Mouse (Mus musculus) forebrain, embryonic 13.5 days (tissue): Measurements from ENCODE around the gene Cfap74. TPM values are rescaled to one million over a fixed set of nuclear protein-coding genes. Genes with fewer than 3 reads are reported as not detected.

ENCODE experiments used
- ATAC-seq: fragments of 200-750 bp; cut with Nextera tagmentation; 2 replicates; pipeline ENCODE4 v1.8.0; 2017
- H3K27ac ChIP-seq: fragments of 300-500 bp; sonication (generic); 2 replicates; pipeline ENCODE4 v1.5.1; 2015; ENCODE audit warnings: inconsistent platforms, mild to moderate bottlenecking, moderate library complexity
- H3K27me3 ChIP-seq: fragments of 300-500 bp; sonication (generic); 2 replicates; pipeline ENCODE4 v1.6.1; 2015; ENCODE audit warnings: mild to moderate bottlenecking, inconsistent platforms
- H3K36me3 ChIP-seq: fragments of 300-500 bp; sonication (generic); 2 replicates; pipeline ENCODE4 v1.6.1; 2015; ENCODE audit warnings: mild to moderate bottlenecking, inconsistent platforms; ENCODE audit not compliant: poor library complexity, severe bottlenecking
- H3K4me1 ChIP-seq: fragments of 300-500 bp; sonication (generic); 2 replicates; pipeline ENCODE4 v1.6.1; 2015; ENCODE audit warnings: inconsistent platforms
- H3K4me2 ChIP-seq: fragments of 300-500 bp; sonication (generic); 2 replicates; pipeline ENCODE4 v1.6.1; 2015; ENCODE audit warnings: inconsistent platforms, mild to moderate bottlenecking, moderate library complexity
- H3K4me3 ChIP-seq: fragments of 300-500 bp; sonication (generic); 2 replicates; pipeline ENCODE4 v1.5.1; 2015; ENCODE audit warnings: mild to moderate bottlenecking, inconsistent platforms
- H3K9ac ChIP-seq: fragments of 300-500 bp; sonication (generic); 2 replicates; pipeline ENCODE4 v1.6.1; 2015; ENCODE audit warnings: mild to moderate bottlenecking, inconsistent platforms
- H3K9me3 ChIP-seq: fragments of 300-500 bp; sonication (generic); replicated peaks from 2 replicates; pipeline ENCODE4 v1.6.1; 2016; ENCODE audit warnings: inconsistent platforms
- WGBS: fragments of 180-500 bp; shearing (Covaris S2); methylation state at CpG from one replicate; pipeline ENCODE4 v1.1.7; 2015; 5-methylcytosine and 5-hydroxymethylcytosine counted together
- polyA plus RNA-seq: library from polyadenylated mRNA; unstranded; fragments of >200 nt; fragmentation: Nextera tagmentation; extraction: Ambion mirVana; gene quantifications from 2 replicates; pipeline ENCODE4 v1.2.1, GENCODE M21; 2015

The Cfap74 gene
- polyA plus RNA-seq, 1 experiment from 2014 or later = 4.3 TPM

- H3K9ac ChIP-seq = peak within 1 kb of the TSS; percentile 100
- under 1% methylated on average over 26 of the region's 60 CpGs for WGBS
- ATAC-seq = peak; percentile 85
Measured at GRCm38 (mm10) chr4:155490990-155491504, 82.1 kb downstream of the Cfap74 start, which contains the start of gene Gnb1. Gnb1 (plus strand) TSS chr4:155491361.

GRCm38 (mm10) chr4:155491529-155492130 is 82.6 kb downstream of the Cfap74 start:
- H3K9me3 ChIP-seq = no peaks in the 10 kb centered on the region
- H3K4me3 ChIP-seq = peak overlapping the region; percentile 100
- under 1% methylated on average over 39 of the region's 54 CpGs for WGBS
- H3K27me3 ChIP-seq = no peaks in the 10 kb centered on the region
- H3K4me2 ChIP-seq = peak overlapping the region; percentile 79
- ATAC-seq = peak; percentile 75
- no peaks in the 10 kb centered on the region for H3K36me3 ChIP-seq
- peaks cover 51% of the 10 kb centered on the region for H3K4me1 ChIP-seq
- peak overlapping the region; percentile 100 for H3K9ac ChIP-seq
- peak overlapping the region; percentile 94 for H3K27ac ChIP-seq

More at GRCm38 (mm10) chr4:155490990-155491504, 82.1 kb downstream of the Cfap74 start, which contains the start of gene Gnb1:
- peaks cover 51% of the 10 kb centered on the region for H3K4me1 ChIP-seq
- peak within 1 kb of the TSS; percentile 100 for H3K4me3 ChIP-seq
- peak within 1 kb of the TSS; percentile 79 for H3K4me2 ChIP-seq
- no peaks in the 10 kb centered on the region for H3K9me3 ChIP-seq
- H3K27me3 ChIP-seq = no peaks in the 10 kb centered on the region
- no peaks in the 10 kb centered on the region for H3K36me3 ChIP-seq
- H3K27ac ChIP-seq = peak within 1 kb of the TSS; percentile 94

- Histone ChIP-seq H3K4me2 (peak overlapping the region; percentile 79), H3K4me3 (peak overlapping the region; percentile 100), H3K27me3 (no peaks in the 10 kb centered on the region), H3K27ac (peak overlapping the region; percentile 94), H3K4me1 (peaks cover 51% of the 10 kb centered on the region), H3K9me3 (no peaks in the 10 kb centered on the region), H3K36me3 (no peaks in the 10 kb centered on the region), H3K9ac (peak overlapping the region; percentile 100)
- under 1% methylated on average over 51 of the region's 51 CpGs for WGBS
- peak; percentile 21; the same call in 1 of the 2 replicates for ATAC-seq
Measured at GRCm38 (mm10) chr4:155492131-155492633, 83.2 kb downstream of the Cfap74 start.

GRCm38 (mm10) chr4:155494891-155495290 is 85.9 kb downstream of the Cfap74 start:
- WGBS = 75% methylated on average over 4 of the region's 4 CpGs

GRCm38 (mm10) chr4:155497963-155498362 is 89.0 kb downstream of the Cfap74 start:
- no peak overlapping the region for H3K9ac ChIP-seq
- H3K4me3 ChIP-seq = no peak overlapping the region
- no peak overlapping the region for H3K4me2 ChIP-seq
- peaks cover 34% of the 10 kb centered on the region for H3K4me1 ChIP-seq
- no peak overlapping the region for H3K27ac ChIP-seq
- H3K27me3 ChIP-seq = no peaks in the 10 kb centered on the region
- 84% methylated on average over 3 of the region's 3 CpGs for WGBS
- H3K9me3 ChIP-seq = no peaks in the 10 kb centered on the region
- no peak for ATAC-seq
- no peaks in the 10 kb centered on the region for H3K36me3 ChIP-seq

More at GRCm38 (mm10) chr4:155494891-155495290, 85.9 kb downstream of the Cfap74 start:
- Histone ChIP-seq H3K36me3 (no peaks in the 10 kb centered on the region), H3K9me3 (no peaks in the 10 kb centered on the region), H3K9ac (0 out of 2 replicates have a peak overlapping the region, but pooled peaks have one; percentile 16), H3K4me2 (peak overlapping the region; percentile 79), H3K27me3 (no peaks in the 10 kb centered on the region), H3K27ac (no peak overlapping the region), H3K4me3 (no peak overlapping the region), H3K4me1 (peaks cover 45% of the 10 kb centered on the region)
- no peak for ATAC-seq

- H3K27me3 ChIP-seq = no peaks in the 10 kb centered on the region
- H3K9me3 ChIP-seq = no peaks in the 10 kb centered on the region
- H3K4me2 ChIP-seq = no peak overlapping the region
- no peak overlapping the region for H3K4me3 ChIP-seq
- H3K9ac ChIP-seq = no peak overlapping the region
- H3K4me1 ChIP-seq = peaks cover 20% of the 10 kb centered on the region
- WGBS = 79% methylated on average over 2 of the region's 2 CpGs
- H3K27ac ChIP-seq = no peak overlapping the region
- H3K36me3 ChIP-seq = no peaks in the 10 kb centered on the region
- no peak for ATAC-seq
Measured at GRCm38 (mm10) chr4:155501126-155501525, 92.1 kb downstream of the Cfap74 start.

- ATAC-seq = no peak
- no peak overlapping the region for H3K27ac ChIP-seq
- H3K27me3 ChIP-seq = no peaks in the 10 kb centered on the region
- H3K4me2 ChIP-seq = no peak overlapping the region
- H3K9me3 ChIP-seq = no peaks in the 10 kb centered on the region
- peaks cover 15% of the 10 kb centered on the region for H3K4me1 ChIP-seq
- no peak overlapping the region for H3K4me3 ChIP-seq
- H3K36me3 ChIP-seq = no peaks in the 10 kb centered on the region
- no peak overlapping the region for H3K9ac ChIP-seq
- 69% methylated on average over 8 of the region's 8 CpGs for WGBS
Measured at GRCm38 (mm10) chr4:155505067-155505466, 96.1 kb downstream of the Cfap74 start.

- H3K27me3 ChIP-seq = no peaks in the 10 kb centered on the region
- no peak overlapping the region for H3K4me2 ChIP-seq
- H3K9me3 ChIP-seq = no peaks in the 10 kb centered on the region
- no peak overlapping the region for H3K4me3 ChIP-seq
- no peak for ATAC-seq
- H3K27ac ChIP-seq = no peak overlapping the region
- H3K9ac ChIP-seq = no peak overlapping the region
- WGBS = 85% methylated on average over 5 of the region's 5 CpGs
- H3K4me1 ChIP-seq = peaks cover 18% of the 10 kb centered on the region
- H3K36me3 ChIP-seq = no peaks in the 10 kb centered on the region
Measured at GRCm38 (mm10) chr4:155505671-155506295, 96.8 kb downstream of the Cfap74 start.

- Histone ChIP-seq H3K4me2 (no peak overlapping the region), H3K36me3 (peaks cover 3% of the 10 kb centered on the region; the same call in 1 of the 2 replicates), H3K9ac (no peak overlapping the region), H3K4me3 (no peak overlapping the region), H3K9me3 (no peaks in the 10 kb centered on the region), H3K27ac (no peak overlapping the region), H3K4me1 (peaks cover 23% of the 10 kb centered on the region), H3K27me3 (no peaks in the 10 kb centered on the region)
- 87% methylated on average over 4 of the region's 4 CpGs for WGBS
- no peak for ATAC-seq
Measured at GRCm38 (mm10) chr4:155508614-155509013, 99.6 kb downstream of the Cfap74 start.

GRCm38 (mm10) chr4:155510981-155511380 is 102.0 kb downstream of the Cfap74 start:
- Histone ChIP-seq H3K4me3 (no peak overlapping the region), H3K9me3 (no peaks in the 10 kb centered on the region), H3K27me3 (no peaks in the 10 kb centered on the region), H3K4me2 (no peak overlapping the region), H3K27ac (no peak overlapping the region), H3K9ac (no peak overlapping the region), H3K36me3 (peaks cover 3% of the 10 kb centered on the region; the same call in 1 of the 2 replicates), H3K4me1 (peaks cover 12% of the 10 kb centered on the region)
- WGBS = 59% methylated on average over 1 of the region's 1 CpGs
- no peak for ATAC-seq

GRCm38 (mm10) chr4:155514810-155515209 is 105.8 kb downstream of the Cfap74 start:
- Histone ChIP-seq H3K9ac (no peak overlapping the region), H3K36me3 (peaks cover 11% of the 10 kb centered on the region; the same call in 1 of the 2 replicates), H3K27me3 (no peaks in the 10 kb centered on the region), H3K27ac (no peak overlapping the region), H3K4me3 (no peak overlapping the region), H3K9me3 (no peaks in the 10 kb centered on the region), H3K4me2 (no peak overlapping the region), H3K4me1 (peaks cover 9% of the 10 kb centered on the region)
- no peak for ATAC-seq
- WGBS = 91% methylated on average over 2 of the region's 2 CpGs
